Mouse (Mus musculus): ENCODE measurements around the gene Tert. TPM values are rescaled to one million over a fixed set of nuclear protein-coding genes. Genes with fewer than 3 reads are reported as not detected.

Tert gene
- polyA plus RNA-seq, 1 experiment, result not detected

GRCm38 (mm10) chr13:73653266-73653665, 26.6 kb downstream of the Tert start:
- no peak for TF ChIP-seq GATA1 (IDR thresholded peaks at IDR 0.05; ENCODE audit: low read length)
- TF ChIP-seq TAL1 (IDR thresholded peaks at IDR 0.05; ENCODE audit: low read length), result no peak
- H3K27me3 ChIP-seq (ENCODE audit: control insufficient read depth), result 0 out of 2 replicates have a peak, but pooled peaks cover 2% of the 10 kb centered on the region
- H3K4me3 ChIP-seq (replicated peaks), result no peak overlapping the region
- H3K9me3 ChIP-seq (ENCODE audit: control insufficient read depth, low read length), result no peaks in the 10 kb centered on the region
- H3K4me1 ChIP-seq (ENCODE audit: control insufficient read depth), result no peaks in the 10 kb centered on the region
- H3K36me3 ChIP-seq (ENCODE audit: control insufficient read depth), result no peaks in the 10 kb centered on the region; the same call in 1 of the 2 replicates

- Histone ChIP-seq H3K36me3 (ENCODE audit: control insufficient read depth) (no peaks in the 10 kb centered on the region), H3K9me3 (ENCODE audit: control insufficient read depth, low read length) (no peaks in the 10 kb centered on the region), H3K27me3 (ENCODE audit: control insufficient read depth) (0 out of 2 replicates have a peak, but pooled peaks cover 2% of the 10 kb centered on the region), H3K4me3 (replicated peaks) (no peak overlapping the region), H3K4me1 (ENCODE audit: control insufficient read depth) (no peaks in the 10 kb centered on the region)
- TF ChIP-seq GATA1 (IDR thresholded peaks at IDR 0.05; ENCODE audit: low read length) (no peak), TAL1 (IDR thresholded peaks at IDR 0.05; ENCODE audit: low read length) (no peak)
Observed at GRCm38 (mm10) chr13:73654976-73655375, 28.3 kb downstream of the Tert start.

- H3K4me3 ChIP-seq (replicated peaks), result no peak overlapping the region
- no peaks in the 10 kb centered on the region for H3K4me1 ChIP-seq (ENCODE audit: control insufficient read depth)
- TF ChIP-seq TAL1 (IDR thresholded peaks at IDR 0.05; ENCODE audit: low read length) (no peak), GATA1 (IDR thresholded peaks at IDR 0.05; ENCODE audit: low read length) (no peak)
- H3K36me3 ChIP-seq (ENCODE audit: control insufficient read depth), result no peaks in the 10 kb centered on the region
- H3K27me3 ChIP-seq (ENCODE audit: control insufficient read depth), result peaks cover 4% of the 10 kb centered on the region; the same call in 1 of the 2 replicates
- no peaks in the 10 kb centered on the region for H3K9me3 ChIP-seq (ENCODE audit: control insufficient read depth, low read length)
Observed at GRCm38 (mm10) chr13:73658953-73659352, 32.2 kb downstream of the Tert start.

GRCm38 (mm10) chr13:73660163-73660695, 33.5 kb downstream of the Tert start:
- Histone ChIP-seq H3K27me3 (ENCODE audit: control insufficient read depth) (peaks cover 5% of the 10 kb centered on the region; the same call in 1 of the 2 replicates), H3K9me3 (ENCODE audit: control insufficient read depth, low read length) (no peaks in the 10 kb centered on the region), H3K4me3 (replicated peaks) (no peak overlapping the region), H3K36me3 (ENCODE audit: control insufficient read depth) (no peaks in the 10 kb centered on the region), H3K4me1 (ENCODE audit: control insufficient read depth) (no peaks in the 10 kb centered on the region)
- TF ChIP-seq TAL1 (IDR thresholded peaks at IDR 0.05; ENCODE audit: low read length) (no peak), GATA1 (IDR thresholded peaks at IDR 0.05; ENCODE audit: low read length) (no peak)

- Histone ChIP-seq H3K36me3 (ENCODE audit: control insufficient read depth) (no peaks in the 10 kb centered on the region), H3K27me3 (ENCODE audit: control insufficient read depth) (no peaks in the 10 kb centered on the region; the same call in 1 of the 2 replicates), H3K9me3 (ENCODE audit: control insufficient read depth, low read length) (no peaks in the 10 kb centered on the region), H3K4me1 (ENCODE audit: control insufficient read depth) (no peaks in the 10 kb centered on the region), H3K4me3 (replicated peaks) (no peak overlapping the region)
- no peak for TF ChIP-seq TAL1 (IDR thresholded peaks at IDR 0.05; ENCODE audit: low read length)
- TF ChIP-seq GATA1 (IDR thresholded peaks at IDR 0.05; ENCODE audit: low read length), result no peak
Observed at GRCm38 (mm10) chr13:73675161-73675560, 48.5 kb downstream of the Tert start.

GRCm38 (mm10) chr13:73677853-73678252, 51.1 kb downstream of the Tert start, which contains the start of gene Slc6a18:
Slc6a18 (minus strand) TSS chr13:73678023.
- Histone ChIP-seq H3K36me3 (ENCODE audit: control insufficient read depth) (no peaks in the 10 kb centered on the region), H3K4me1 (ENCODE audit: control insufficient read depth) (no peaks in the 10 kb centered on the region), H3K27me3 (ENCODE audit: control insufficient read depth) (no peaks in the 10 kb centered on the region), H3K9me3 (ENCODE audit: control insufficient read depth, low read length) (no peaks in the 10 kb centered on the region), H3K4me3 (replicated peaks) (no peak within 1 kb of the TSS)
- TF ChIP-seq GATA1 (IDR thresholded peaks at IDR 0.05; ENCODE audit: low read length) (no peak), TAL1 (IDR thresholded peaks at IDR 0.05; ENCODE audit: low read length) (no peak)

GRCm38 (mm10) chr13:73679311-73679710, 52.6 kb downstream of the Tert start:
- H3K4me1 ChIP-seq (ENCODE audit: control insufficient read depth), result no peaks in the 10 kb centered on the region
- TF ChIP-seq TAL1 (IDR thresholded peaks at IDR 0.05; ENCODE audit: low read length) (no peak), GATA1 (IDR thresholded peaks at IDR 0.05; ENCODE audit: low read length) (no peak)
- H3K4me3 ChIP-seq (replicated peaks), result no peak overlapping the region
- no peaks in the 10 kb centered on the region for H3K27me3 ChIP-seq (ENCODE audit: control insufficient read depth)
- no peaks in the 10 kb centered on the region for H3K36me3 ChIP-seq (ENCODE audit: control insufficient read depth)
- no peaks in the 10 kb centered on the region for H3K9me3 ChIP-seq (ENCODE audit: control insufficient read depth, low read length)

GRCm38 (mm10) chr13:73680394-73680793, 53.7 kb downstream of the Tert start:
- Histone ChIP-seq H3K9me3 (ENCODE audit: control insufficient read depth, low read length) (no peaks in the 10 kb centered on the region), H3K4me1 (ENCODE audit: control insufficient read depth) (no peaks in the 10 kb centered on the region), H3K4me3 (replicated peaks) (no peak overlapping the region), H3K36me3 (ENCODE audit: control insufficient read depth) (no peaks in the 10 kb centered on the region), H3K27me3 (ENCODE audit: control insufficient read depth) (no peaks in the 10 kb centered on the region)
- TF ChIP-seq TAL1 (IDR thresholded peaks at IDR 0.05; ENCODE audit: low read length) (no peak), GATA1 (IDR thresholded peaks at IDR 0.05; ENCODE audit: low read length) (no peak)

GRCm38 (mm10) chr13:73682226-73682625, 55.5 kb downstream of the Tert start:
- no peaks in the 10 kb centered on the region for H3K4me1 ChIP-seq (ENCODE audit: control insufficient read depth)
- no peak overlapping the region for H3K4me3 ChIP-seq (replicated peaks)
- no peaks in the 10 kb centered on the region for H3K27me3 ChIP-seq (ENCODE audit: control insufficient read depth)
- no peaks in the 10 kb centered on the region for H3K36me3 ChIP-seq (ENCODE audit: control insufficient read depth)
- no peaks in the 10 kb centered on the region for H3K9me3 ChIP-seq (ENCODE audit: control insufficient read depth, low read length)
- TF ChIP-seq GATA1 (IDR thresholded peaks at IDR 0.05; ENCODE audit: low read length) (no peak), TAL1 (IDR thresholded peaks at IDR 0.05; ENCODE audit: low read length) (no peak)

GRCm38 (mm10) chr13:73683682-73684081, 57.0 kb downstream of the Tert start:
- Histone ChIP-seq H3K27me3 (ENCODE audit: control insufficient read depth) (no peaks in the 10 kb centered on the region), H3K36me3 (ENCODE audit: control insufficient read depth) (no peaks in the 10 kb centered on the region), H3K9me3 (ENCODE audit: control insufficient read depth, low read length) (no peaks in the 10 kb centered on the region), H3K4me1 (ENCODE audit: control insufficient read depth) (no peaks in the 10 kb centered on the region), H3K4me3 (replicated peaks) (no peak overlapping the region)
- no peak for TF ChIP-seq TAL1 (IDR thresholded peaks at IDR 0.05; ENCODE audit: low read length)
- TF ChIP-seq GATA1 (IDR thresholded peaks at IDR 0.05; ENCODE audit: low read length), result no peak

All from erythroblast, embryonic 14.5 days (primary cell).